Mouse (Mus musculus) hindbrain, embryonic 14.5 days (tissue): ENCODE measurements at regions not wholly inside any gene's neighbourhood (a gene's known extent, or its start where the extent isn't known, plus 50 kb on each side); places are given as distances from the start of the nearest gene placed in this dataset.

ENCODE experiments used
- ATAC-seq: fragments of 200-750 bp; cut with Nextera tagmentation; 2 replicates; pipeline ENCODE4 v1.8.0; 2017; ENCODE audit warnings: moderate number of reproducible peaks, mild to moderate bottlenecking, moderate TSS enrichment, moderate library complexity; ENCODE audit not compliant: low FRiP score
- DNase-seq: peaks from one replicate; pipeline ENCODE4 v3.0.0-alpha.2; 2015; ENCODE audit warnings: low spot score
- H3K27ac ChIP-seq: fragments of 300-500 bp; sonication (generic); 2 replicates; pipeline ENCODE4 v1.5.1; 2014; ENCODE audit warnings: mild to moderate bottlenecking, moderate library complexity
- H3K27me3 ChIP-seq: fragments of 300-500 bp; sonication (generic); 2 replicates; pipeline ENCODE4 v1.6.1; 2014; ENCODE audit warnings: mild to moderate bottlenecking, low read length, mixed read lengths; ENCODE audit not compliant: control insufficient read depth, insufficient read depth
- H3K36me3 ChIP-seq: fragments of 300-500 bp; sonication (generic); replicated peaks from 2 replicates; pipeline ENCODE4 v1.6.1; 2014; ENCODE audit not compliant: control insufficient read depth, insufficient read depth
- H3K4me1 ChIP-seq: fragments of 300-500 bp; sonication (generic); replicated peaks from 2 replicates; pipeline ENCODE4 v1.6.1; 2014; ENCODE audit warnings: antibody characterized with exemption, low read length, mixed read lengths; ENCODE audit not compliant: control insufficient read depth, insufficient read depth
- H3K4me2 ChIP-seq: fragments of 300-500 bp; sonication (generic); replicated peaks from 2 replicates; pipeline ENCODE4 v1.6.1; 2014; ENCODE audit warnings: mild to moderate bottlenecking, moderate library complexity
- H3K4me3 ChIP-seq: fragments of 300-500 bp; sonication (generic); replicated peaks from 2 replicates; pipeline ENCODE4 v1.5.1; 2014; ENCODE audit warnings: mild to moderate bottlenecking, low read length
- H3K9ac ChIP-seq: fragments of 300-500 bp; sonication (generic); 2 replicates; pipeline ENCODE4 v1.6.1; 2014
- H3K9me3 ChIP-seq: fragments of 300-500 bp; sonication (generic); 2 replicates; pipeline ENCODE4 v1.6.1; 2016; ENCODE audit warnings: low read length; ENCODE audit not compliant: control insufficient read depth
- WGBS: fragments of 180-500 bp; shearing (Covaris S2); extraction: QIAGEN DNeasy Blood & Tissue Kit; methylation state at CpG from one replicate; pipeline ENCODE4 v1.1.7; 2014; 5-methylcytosine and 5-hydroxymethylcytosine counted together

GRCm38 (mm10) chr14:118368619-118369431 is 102.1 kb downstream of the Gm9376 start:
- peak; percentile 37; the same call in 1 of the 2 replicates for ATAC-seq
- no peaks in the 10 kb centered on the region for H3K36me3 ChIP-seq
- no peak overlapping the region for H3K27ac ChIP-seq
- H3K4me1 ChIP-seq: peaks cover 10% of the 10 kb centered on the region
- no peak for DNase-seq
- H3K4me2 ChIP-seq: 0 out of 2 replicates have a peak overlapping the region, but pooled peaks have one; percentile 8
- H3K9ac ChIP-seq: no peak overlapping the region
- no peaks in the 10 kb centered on the region for H3K9me3 ChIP-seq
- no peak overlapping the region for H3K4me3 ChIP-seq
- 4% methylated on average over 9 of the region's 9 CpGs for WGBS
- H3K27me3 ChIP-seq: 0 out of 2 replicates have a peak, but pooled peaks cover 5% of the 10 kb centered on the region

GRCm38 (mm10) chr14:118371336-118371735 is 104.6 kb downstream of the Gm9376 start:
- Histone ChIP-seq H3K36me3 (no peaks in the 10 kb centered on the region), H3K27ac (no peak overlapping the region), H3K4me2 (no peak overlapping the region), H3K4me3 (no peak overlapping the region), H3K4me1 (peaks cover 10% of the 10 kb centered on the region), H3K9me3 (no peaks in the 10 kb centered on the region), H3K27me3 (0 out of 2 replicates have a peak, but pooled peaks cover 5% of the 10 kb centered on the region), H3K9ac (no peak overlapping the region)
- 98% methylated on average over 15 of the region's 15 CpGs for WGBS
- DNase-seq (no peak), ATAC-seq (no peak)

- no peak overlapping the region for H3K27ac ChIP-seq
- H3K36me3 ChIP-seq: no peaks in the 10 kb centered on the region
- H3K4me1 ChIP-seq: no peaks in the 10 kb centered on the region; the same call in 1 of the 2 replicates
- no peak overlapping the region for H3K9ac ChIP-seq
- ATAC-seq: no peak
- H3K4me2 ChIP-seq: no peak overlapping the region
- H3K27me3 ChIP-seq: 0 out of 2 replicates have a peak, but pooled peaks cover 5% of the 10 kb centered on the region
- H3K4me3 ChIP-seq: no peak overlapping the region
- WGBS: 74% methylated on average over 10 of the region's 10 CpGs
- DNase-seq: no peak
- no peaks in the 10 kb centered on the region for H3K9me3 ChIP-seq
These were observed 108.2 kb downstream of the Gm9376 start for GRCm38 (mm10) chr14:118374819-118375520.

GRCm38 (mm10) chr14:118375641-118376040 is 108.9 kb downstream of the Gm9376 start:
- Histone ChIP-seq H3K27ac (no peak overlapping the region), H3K4me1 (no peaks in the 10 kb centered on the region), H3K9ac (no peak overlapping the region), H3K36me3 (no peaks in the 10 kb centered on the region), H3K9me3 (no peaks in the 10 kb centered on the region), H3K27me3 (0 out of 2 replicates have a peak, but pooled peaks cover 5% of the 10 kb centered on the region), H3K4me3 (no peak overlapping the region), H3K4me2 (no peak overlapping the region)
- ATAC-seq: no peak
- no peak for DNase-seq
- WGBS: 96% methylated on average over 12 of the region's 12 CpGs

GRCm38 (mm10) chr14:118379624-118380023 is 112.9 kb downstream of the Gm9376 start:
- no peak overlapping the region for H3K4me2 ChIP-seq
- DNase-seq (no peak), ATAC-seq (no peak)
- H3K9me3 ChIP-seq: no peaks in the 10 kb centered on the region
- no peaks in the 10 kb centered on the region for H3K27me3 ChIP-seq
- no peak overlapping the region for H3K4me3 ChIP-seq
- H3K36me3 ChIP-seq: no peaks in the 10 kb centered on the region
- H3K9ac ChIP-seq: no peak overlapping the region
- 34% methylated on average over 8 of the region's 8 CpGs for WGBS
- no peak overlapping the region for H3K27ac ChIP-seq
- H3K4me1 ChIP-seq: no peaks in the 10 kb centered on the region; the same call in 1 of the 2 replicates

- Histone ChIP-seq H3K4me3 (no peak overlapping the region), H3K27me3 (no peaks in the 10 kb centered on the region), H3K4me2 (peak overlapping the region; percentile 18), H3K27ac (no peak overlapping the region), H3K4me1 (no peaks in the 10 kb centered on the region; the same call in 1 of the 2 replicates), H3K36me3 (no peaks in the 10 kb centered on the region), H3K9ac (no peak overlapping the region), H3K9me3 (no peaks in the 10 kb centered on the region)
- 21% methylated on average over 7 of the region's 7 CpGs for WGBS
- DNase-seq (no peak), ATAC-seq (no peak)
These were observed 118.8 kb downstream of the Gm9376 start for GRCm38 (mm10) chr14:118385529-118385932.

GRCm38 (mm10) chr14:118388061-118388460 is 121.3 kb downstream of the Gm9376 start:
- no peaks in the 10 kb centered on the region; the same call in 1 of the 2 replicates for H3K4me1 ChIP-seq
- H3K9me3 ChIP-seq: no peaks in the 10 kb centered on the region
- H3K9ac ChIP-seq: no peak overlapping the region
- DNase-seq (no peak), ATAC-seq (no peak)
- H3K4me3 ChIP-seq: no peak overlapping the region
- no peak overlapping the region for H3K4me2 ChIP-seq
- no peaks in the 10 kb centered on the region for H3K27me3 ChIP-seq
- no peaks in the 10 kb centered on the region for H3K36me3 ChIP-seq
- 87% methylated on average over 15 of the region's 15 CpGs for WGBS
- no peak overlapping the region for H3K27ac ChIP-seq

- no peak overlapping the region for H3K4me3 ChIP-seq
- no peaks in the 10 kb centered on the region for H3K36me3 ChIP-seq
- ATAC-seq (no peak), DNase-seq (no peak)
- no peaks in the 10 kb centered on the region; the same call in 1 of the 2 replicates for H3K4me1 ChIP-seq
- no peak overlapping the region for H3K4me2 ChIP-seq
- H3K27ac ChIP-seq: no peak overlapping the region
- no peak overlapping the region for H3K9ac ChIP-seq
- no peaks in the 10 kb centered on the region for H3K9me3 ChIP-seq
- 70% methylated on average over 3 of the region's 3 CpGs for WGBS
- no peaks in the 10 kb centered on the region for H3K27me3 ChIP-seq
These were observed 124.0 kb downstream of the Gm9376 start for GRCm38 (mm10) chr14:118390790-118391189.

GRCm38 (mm10) chr14:118391561-118391960 is 124.8 kb downstream of the Gm9376 start:
- Histone ChIP-seq H3K36me3 (no peaks in the 10 kb centered on the region), H3K4me2 (no peak overlapping the region), H3K27me3 (no peaks in the 10 kb centered on the region), H3K9ac (no peak overlapping the region), H3K27ac (no peak overlapping the region), H3K4me1 (no peaks in the 10 kb centered on the region; the same call in 1 of the 2 replicates), H3K4me3 (no peak overlapping the region), H3K9me3 (no peaks in the 10 kb centered on the region)
- DNase-seq (no peak), ATAC-seq (no peak)
- WGBS: 97% methylated on average over 5 of the region's 5 CpGs
